Mouse (Mus musculus) ES-Bruce4 (cell line): ENCODE measurements around the gene Gm17660. TPM values are rescaled to one million over a fixed set of nuclear protein-coding genes. Genes with fewer than 3 reads are reported as not detected.

Source experiments
- H3K27ac ChIP-seq: 2 replicates; pipeline ENCODE4 v1.5.1; 2012; ENCODE audit warnings: low read length, inconsistent platforms; ENCODE audit not compliant: insufficient read depth
- H3K27me3 ChIP-seq: 2 replicates; pipeline ENCODE4 v1.6.1; 2012; ENCODE audit warnings: mild to moderate bottlenecking, low read length, inconsistent platforms; ENCODE audit not compliant: control insufficient read depth, poor library complexity, insufficient read depth, severe bottlenecking
- H3K36me3 ChIP-seq: 2 replicates; pipeline ENCODE4 v1.6.1; 2012; ENCODE audit warnings: inconsistent platforms, mild to moderate bottlenecking, low read length, moderate library complexity; ENCODE audit not compliant: control insufficient read depth, poor library complexity, insufficient read depth, severe bottlenecking
- H3K4me1 ChIP-seq: one replicate; pipeline ENCODE4 v1.8.1; 2011; ENCODE audit warnings: low read length; ENCODE audit not compliant: control insufficient read depth, insufficient read depth
- H3K4me3 ChIP-seq: 2 replicates; pipeline ENCODE4 v1.5.1; 2011; ENCODE audit warnings: low read depth, mild to moderate bottlenecking, low read length
- H3K9ac ChIP-seq: 2 replicates; pipeline ENCODE4 v1.6.1; 2012; ENCODE audit warnings: low read depth, mild to moderate bottlenecking, inconsistent platforms; ENCODE audit not compliant: poor library complexity, severe bottlenecking
- H3K9me3 ChIP-seq: replicated peaks from 2 replicates; pipeline ENCODE4 v1.6.1; 2012; ENCODE audit warnings: mild to moderate bottlenecking, low read length, inconsistent platforms; ENCODE audit not compliant: control insufficient read depth, poor library complexity, insufficient read depth, severe bottlenecking
- CTCF ChIP-seq: IDR thresholded peaks from one replicate; pipeline ENCODE4 v1.8.1; 2011; ENCODE audit warnings: low read depth, low read length
- EP300 ChIP-seq: IDR thresholded peaks from 2 replicates; pipeline ENCODE4 v1.6.1; 2011; ENCODE audit warnings: low read depth, low read length; ENCODE audit not compliant: insufficient read depth
- POLR2A ChIP-seq: IDR thresholded peaks from one replicate; pipeline ENCODE4 v1.8.1; 2011; ENCODE audit warnings: low read length; ENCODE audit not compliant: insufficient read depth
- polyA plus RNA-seq: library from polyadenylated mRNA; stranded (reverse); fragments of >200 nt; gene quantifications from 2 replicates; pipeline ENCODE4 v1.2.4, GENCODE M21; 2011; ENCODE audit warnings: low read depth; ENCODE audit not compliant: missing spikeins, insufficient read depth, insufficient read length

Gm17660 gene
- polyA plus RNA-seq, 1 experiment: not detected

- H3K27me3 ChIP-seq: no peaks in the 10 kb centered on the region
- H3K9me3 ChIP-seq: no peaks in the 10 kb centered on the region
- H3K36me3 ChIP-seq: peaks cover 13% of the 10 kb centered on the region
- no peaks in the 10 kb centered on the region for H3K4me1 ChIP-seq
- no peak overlapping the region for H3K4me3 ChIP-seq
- TF ChIP-seq EP300: no peak
- no peak overlapping the region for H3K9ac ChIP-seq
- no peak overlapping the region for H3K27ac ChIP-seq
Observed at GRCm38 (mm10) chr5:104054938-104055337, 22.5 kb downstream of the Gm17660 start.

- Histone ChIP-seq H3K4me1 (no peaks in the 10 kb centered on the region), H3K9me3 (no peaks in the 10 kb centered on the region), H3K27me3 (no peaks in the 10 kb centered on the region), H3K27ac (no peak overlapping the region), H3K4me3 (no peak overlapping the region), H3K9ac (no peak overlapping the region), H3K36me3 (peaks cover 4% of the 10 kb centered on the region; the same call in 1 of the 2 replicates)
- TF ChIP-seq POLR2A: no peak
- peak; percentile 74 for TF ChIP-seq CTCF
Observed at GRCm38 (mm10) chr5:104052956-104053355, 24.5 kb downstream of the Gm17660 start.

- peak overlapping the region; percentile 63; the same call in 1 of the 2 replicates for H3K9ac ChIP-seq
- no peaks in the 10 kb centered on the region for H3K9me3 ChIP-seq
- no peaks in the 10 kb centered on the region for H3K27me3 ChIP-seq
- peaks cover 4% of the 10 kb centered on the region; the same call in 1 of the 2 replicates for H3K36me3 ChIP-seq
- no peaks in the 10 kb centered on the region for H3K4me1 ChIP-seq
- TF ChIP-seq EP300 (no peak), POLR2A (no peak), CTCF (no peak)
- no peak overlapping the region for H3K4me3 ChIP-seq
- no peak overlapping the region for H3K27ac ChIP-seq
Observed at GRCm38 (mm10) chr5:104048139-104048538, 29.3 kb downstream of the Gm17660 start.

DNA sequence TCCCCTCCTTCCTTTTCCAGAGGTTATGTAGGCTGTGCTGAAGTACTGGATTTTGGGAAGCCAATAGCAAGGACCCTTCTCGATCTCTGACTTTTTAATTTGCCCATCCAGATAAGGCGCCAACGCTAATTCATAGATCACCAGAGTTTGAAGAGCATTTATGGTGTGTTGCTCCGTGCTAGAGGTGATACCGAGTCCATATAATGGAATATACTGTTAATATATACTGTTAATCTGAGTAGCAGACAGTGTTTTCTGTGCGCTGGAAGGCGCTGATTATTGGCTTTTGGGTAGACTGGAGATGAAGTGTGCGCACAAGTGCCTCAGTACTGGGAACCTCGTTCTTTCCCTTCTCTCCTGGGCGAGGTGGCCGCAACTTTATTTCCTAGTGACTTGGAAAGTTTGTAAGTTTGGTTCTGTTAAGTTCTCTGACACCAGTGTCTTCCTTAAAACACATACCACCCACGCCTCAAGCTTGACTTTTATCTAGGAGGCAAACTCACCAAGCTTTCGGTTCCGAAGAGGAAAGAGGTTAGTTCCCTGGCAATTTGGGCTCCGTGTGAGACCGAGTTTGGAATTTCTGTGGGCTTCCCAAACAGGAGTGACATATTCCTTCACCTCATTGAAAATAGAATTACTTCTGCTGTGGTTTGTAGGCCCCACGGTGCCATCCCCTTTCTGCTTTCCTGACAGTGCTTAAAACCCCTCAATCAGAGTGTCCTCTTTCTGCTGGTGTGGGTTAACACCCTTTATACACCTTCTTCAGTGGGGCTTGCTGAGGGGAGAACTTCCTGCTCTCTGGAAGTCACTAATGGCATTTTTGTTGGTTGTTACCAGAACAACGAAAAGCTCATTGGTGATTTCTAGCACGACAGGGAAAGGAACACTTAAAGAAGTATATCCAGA is 30.0 kb downstream of the Gm17660 start:
- Histone ChIP-seq H3K27me3 (no peaks in the 10 kb centered on the region), H3K9me3 (no peaks in the 10 kb centered on the region), H3K27ac (no peak overlapping the region), H3K4me1 (no peaks in the 10 kb centered on the region), H3K36me3 (peaks cover 4% of the 10 kb centered on the region; the same call in 1 of the 2 replicates), H3K9ac (peak overlapping the region; percentile 63), H3K4me3 (peak overlapping the region; percentile 93)
- no peak for TF ChIP-seq CTCF
- TF ChIP-seq EP300: no peak
- TF ChIP-seq POLR2A: no peak

DNA sequence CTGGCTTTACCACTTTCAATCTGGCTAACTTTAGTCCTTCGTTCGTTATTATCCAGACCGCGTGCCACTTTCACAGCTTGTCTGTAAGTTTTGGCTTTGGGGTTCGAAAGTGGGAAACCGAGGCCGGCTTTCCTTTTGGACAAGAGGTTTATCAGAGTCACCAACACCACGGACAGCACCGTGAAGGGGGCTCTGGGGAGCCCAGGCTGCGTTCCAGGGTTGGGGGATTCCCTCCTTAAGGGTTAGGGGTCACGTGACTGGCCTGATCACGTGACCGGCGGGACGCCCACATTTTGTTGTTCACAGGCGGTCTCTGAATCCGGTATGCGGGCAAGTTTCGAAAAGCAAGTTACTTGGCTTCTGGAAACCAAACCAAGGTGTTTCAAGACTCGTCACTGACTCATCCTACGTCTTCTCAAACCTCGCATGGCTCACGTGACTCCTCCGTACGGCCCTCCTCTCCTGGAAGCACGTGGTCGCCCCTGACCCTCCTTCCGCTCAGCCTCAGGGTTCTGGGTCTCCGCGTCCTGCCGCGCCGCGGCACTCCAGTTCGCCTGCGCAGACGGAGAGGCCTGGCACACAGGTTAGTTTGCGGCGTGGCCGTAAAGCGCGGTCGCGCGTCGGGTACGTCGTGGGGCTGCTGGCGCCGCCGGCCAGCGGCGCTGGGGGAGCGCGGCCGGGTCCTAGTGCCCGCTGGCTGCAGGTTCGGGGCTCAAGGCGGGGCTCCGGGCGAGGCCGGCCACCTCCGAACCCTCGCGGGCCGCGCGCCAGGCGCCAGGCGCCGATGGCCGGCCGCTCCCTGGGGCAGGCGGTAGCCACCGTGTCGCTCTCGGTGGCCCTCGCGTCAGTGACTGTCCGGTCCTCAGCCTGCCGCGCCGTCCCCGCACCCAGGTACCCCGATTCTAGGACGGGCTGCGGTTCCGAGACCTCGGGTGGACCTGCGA is 30.9 kb downstream of the Gm17660 start, which contains the start of gene Nudt9:
TSS of gene Nudt9 (plus strand) at position 51 of the 944 bp plus-strand sequence.
- Histone ChIP-seq H3K4me1 (no peaks in the 10 kb centered on the region), H3K9me3 (no peaks in the 10 kb centered on the region), H3K27ac (peak within 1 kb of the TSS; percentile 65), H3K27me3 (no peaks in the 10 kb centered on the region), H3K36me3 (no peaks in the 10 kb centered on the region), H3K4me3 (peak within 1 kb of the TSS; percentile 93), H3K9ac (peak within 1 kb of the TSS; percentile 63)
- TF ChIP-seq CTCF: no peak
- peak; percentile 7; the same call in 1 of the 2 replicates for TF ChIP-seq EP300

GRCm38 (mm10) chr5:104043704-104044103 is 33.7 kb downstream of the Gm17660 start:
- H3K4me1 ChIP-seq: no peaks in the 10 kb centered on the region
- H3K4me3 ChIP-seq: no peak overlapping the region
- H3K27ac ChIP-seq: no peak overlapping the region
- no peaks in the 10 kb centered on the region for H3K27me3 ChIP-seq
- no peak for TF ChIP-seq CTCF
- no peak for TF ChIP-seq POLR2A
- no peak for TF ChIP-seq EP300
- H3K9ac ChIP-seq: no peak overlapping the region
- H3K36me3 ChIP-seq: no peaks in the 10 kb centered on the region
- H3K9me3 ChIP-seq: no peaks in the 10 kb centered on the region
